Mouse (Mus musculus): ENCODE results near the gene Cep70.

The Cep70 gene

GRCm38 (mm10) chr9:99319343-99319951, 76.3 kb downstream of the Cep70 start:
- peak in 1 of 2 experiments; percentile 19 for DNase-seq (ENCODE audit: low spot score in 2 of 2)

GRCm38 (mm10) chr9:99320006-99320405, 76.8 kb downstream of the Cep70 start:
- no peak for DNase-seq (ENCODE audit: low spot score in 2 of 2)

- no peak for DNase-seq (ENCODE audit: low spot score in 2 of 2)
These were observed 82.2 kb downstream of the Cep70 start for GRCm38 (mm10) chr9:99325208-99325929.

GRCm38 (mm10) chr9:99325961-99326360, 82.8 kb downstream of the Cep70 start:
- DNase-seq (ENCODE audit: low spot score in 2 of 2) = no peak

GRCm38 (mm10) chr9:99326881-99327280, 83.7 kb downstream of the Cep70 start:
- no peak for DNase-seq (ENCODE audit: low spot score in 2 of 2)

- DNase-seq (ENCODE audit: low spot score in 2 of 2) = no peak
These were observed 93.4 kb downstream of the Cep70 start for GRCm38 (mm10) chr9:99336538-99336937.

GRCm38 (mm10) chr9:99338293-99338692, 95.1 kb downstream of the Cep70 start:
- no peak for DNase-seq (ENCODE audit: low spot score in 2 of 2)

- DNase-seq (ENCODE audit: low spot score in 2 of 2) = no peak
These were observed 96.0 kb downstream of the Cep70 start for GRCm38 (mm10) chr9:99339182-99339581.

GRCm38 (mm10) chr9:99340126-99340525, 97.0 kb downstream of the Cep70 start:
- peak in 1 of 2 experiments; percentile 10 for DNase-seq (ENCODE audit: low spot score in 2 of 2)

GRCm38 (mm10) chr9:99341600-99341999, 98.4 kb downstream of the Cep70 start:
- DNase-seq (ENCODE audit: low spot score in 2 of 2) = no peak

GRCm38 (mm10) chr9:99345351-99345792, 102.2 kb downstream of the Cep70 start:
- peak; percentile 33 to 76 for DNase-seq (ENCODE audit: low spot score in 2 of 2)
